Mouse (Mus musculus): ENCODE measurements at regions not wholly inside any gene's neighbourhood (a gene's known extent, or its start where the extent isn't known, plus 50 kb on each side); places are given as distances from the start of the nearest gene placed in this dataset.
"Not testable (repeated sequence)": the region's sequence is repeated elsewhere in the genome, so short reads cannot be mapped to it uniquely, and the experiment has no call there.

DNA sequence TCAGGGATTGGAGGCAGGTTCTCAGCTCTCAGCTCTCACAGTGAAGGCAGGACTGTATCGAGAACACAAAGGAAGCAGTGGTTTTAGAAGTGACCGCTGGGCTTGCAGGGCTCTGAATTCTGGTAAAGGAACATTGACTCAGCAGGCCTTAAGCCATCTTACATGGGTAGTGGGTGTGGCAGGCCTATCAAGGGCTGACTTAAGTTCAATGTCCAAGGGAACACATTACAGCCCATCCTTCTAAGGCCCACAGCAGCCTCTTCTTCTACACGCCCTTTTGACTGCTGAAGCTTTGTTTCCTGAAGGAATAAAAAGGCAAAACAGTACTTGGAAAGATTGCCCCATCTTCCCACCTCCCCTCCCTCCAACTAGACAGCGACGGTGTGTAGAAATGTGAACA, 137.6 kb downstream of the Tnfsf18 start:
- H3K27me3 ChIP-seq (ENCODE audit: insufficient read depth, low read length): no peaks in the 10 kb centered on the region
- TF ChIP-seq CTCF (IDR thresholded peaks at IDR 0.05; ENCODE audit: low read depth): no peak
- 84% methylated on average over 5 of the region's 5 CpGs for WGBS

GRCm38 (mm10) chr1:161621291-161621690, 126.8 kb downstream of the Tnfsf18 start:
- Histone ChIP-seq H3K4me2 (ENCODE audit: low read depth) (no peak overlapping the region), H3K4me1 (ENCODE audit: insufficient read depth) (no peaks in the 10 kb centered on the region), H3K9ac (no peak overlapping the region), H3K9me3 (ENCODE audit: low read length) (no peaks in the 10 kb centered on the region), H3K4me3 (ENCODE audit: low read depth, low read length) (no peak overlapping the region), H3K27ac (ENCODE audit: low read depth, low read length) (no peak overlapping the region), H3K36me3 (ENCODE audit: insufficient read depth) (no peaks in the 10 kb centered on the region), H3K27me3 (ENCODE audit: insufficient read depth, low read length) (no peaks in the 10 kb centered on the region)
- DNase-seq (no peak), ATAC-seq (no peak)
- 81% methylated on average over 6 of the region's 6 CpGs for WGBS
- TF ChIP-seq CTCF (IDR thresholded peaks at IDR 0.05; ENCODE audit: low read depth): no peak

More for the DNA sequence above, 137.6 kb downstream of the Tnfsf18 start:
- Histone ChIP-seq H3K36me3 (ENCODE audit: insufficient read depth) (no peaks in the 10 kb centered on the region), H3K9me3 (ENCODE audit: low read length) (no peaks in the 10 kb centered on the region), H3K4me2 (ENCODE audit: low read depth) (no peak overlapping the region), H3K4me3 (ENCODE audit: low read depth, low read length) (no peak overlapping the region), H3K4me1 (ENCODE audit: insufficient read depth) (no peaks in the 10 kb centered on the region), H3K27ac (ENCODE audit: low read depth, low read length) (no peak overlapping the region), H3K9ac (no peak overlapping the region)
- DNase-seq (no peak), ATAC-seq (no peak)

DNA sequence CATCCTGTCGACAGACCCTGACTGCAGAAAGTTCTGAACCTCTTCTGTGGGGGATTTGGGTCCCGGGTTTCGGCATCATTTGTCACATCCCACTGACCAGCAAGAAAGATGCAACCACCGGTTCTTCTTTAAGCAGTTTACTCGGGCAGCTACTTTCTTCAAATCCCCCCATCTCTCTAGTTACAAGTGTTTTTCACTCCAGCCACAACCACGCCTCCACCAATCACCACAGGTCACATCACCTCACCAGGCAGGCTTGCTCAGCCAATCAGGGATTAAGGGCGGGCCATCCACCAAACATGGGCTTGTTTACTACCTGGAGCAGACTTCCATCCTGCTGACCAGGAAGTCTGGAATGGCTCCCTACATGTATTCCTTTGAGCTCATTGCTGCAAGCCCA, 119.6 kb downstream of the Tnfsf18 start:
- not testable (repeated sequence) for ATAC-seq; H3K4me3 ChIP-seq (ENCODE audit: low read depth, low read length); H3K4me2 ChIP-seq (ENCODE audit: low read depth); DNase-seq; H3K4me1 ChIP-seq (ENCODE audit: insufficient read depth); H3K27ac ChIP-seq (ENCODE audit: low read depth, low read length); H3K9ac ChIP-seq; H3K9me3 ChIP-seq (ENCODE audit: low read length); H3K27me3 ChIP-seq (ENCODE audit: insufficient read depth, low read length); H3K36me3 ChIP-seq (ENCODE audit: insufficient read depth)
- WGBS: 94% methylated on average over 7 of the region's 7 CpGs

DNA sequence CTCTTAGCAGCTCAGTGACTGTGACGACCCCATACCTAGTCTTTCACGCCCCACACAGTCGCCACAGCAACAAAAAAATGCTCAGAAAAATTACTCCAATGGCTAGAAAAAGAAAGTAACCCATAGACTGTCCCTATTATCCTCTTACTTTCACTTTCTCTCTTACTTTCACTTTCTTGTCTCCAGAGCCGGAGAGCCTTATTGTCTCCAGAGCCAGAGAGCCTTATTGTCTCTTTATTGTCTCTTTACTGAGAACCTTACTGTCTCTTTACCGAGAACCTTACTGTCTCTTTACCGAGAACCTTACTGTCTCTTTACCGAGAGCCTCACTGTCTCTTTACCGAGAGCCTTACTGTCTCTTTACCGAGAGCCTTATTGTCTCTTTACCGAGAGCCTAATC, 119.2 kb downstream of the Tnfsf18 start:
- H3K36me3 ChIP-seq (ENCODE audit: insufficient read depth); H3K9ac ChIP-seq; DNase-seq; H3K27me3 ChIP-seq (ENCODE audit: insufficient read depth, low read length); H3K4me2 ChIP-seq (ENCODE audit: low read depth); H3K4me3 ChIP-seq (ENCODE audit: low read depth, low read length); ATAC-seq; H3K9me3 ChIP-seq (ENCODE audit: low read length); H3K27ac ChIP-seq (ENCODE audit: low read depth, low read length); H3K4me1 ChIP-seq (ENCODE audit: insufficient read depth): not testable (repeated sequence)
- WGBS: 94% methylated on average over 10 of the region's 10 CpGs

DNA sequence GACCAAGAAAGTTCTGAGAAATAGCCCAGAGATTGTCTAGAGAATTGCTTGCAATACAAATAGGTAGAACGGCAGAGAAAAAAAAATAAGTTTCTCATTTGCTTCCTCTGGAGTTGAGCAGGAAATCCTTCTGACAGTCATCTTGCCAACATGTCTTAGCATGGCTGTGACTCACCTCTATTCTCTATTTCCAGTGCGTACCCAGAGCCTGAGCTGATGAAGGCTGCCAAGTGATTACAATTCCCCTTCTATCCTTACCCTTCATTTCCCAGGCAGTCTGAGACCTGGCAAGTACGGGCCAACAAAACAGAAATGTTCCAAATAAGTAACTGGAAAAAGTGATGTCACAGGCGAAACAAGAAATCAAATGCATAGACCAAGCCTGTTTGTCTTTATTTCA, 113.0 kb downstream of the Tnfsf18 start:
- DNase-seq: no peak
- Histone ChIP-seq H3K36me3 (ENCODE audit: insufficient read depth) (no peaks in the 10 kb centered on the region), H3K9me3 (ENCODE audit: low read length) (no peaks in the 10 kb centered on the region), H3K4me2 (ENCODE audit: low read depth) (no peak overlapping the region), H3K27me3 (ENCODE audit: insufficient read depth, low read length) (no peaks in the 10 kb centered on the region), H3K4me1 (ENCODE audit: insufficient read depth) (no peaks in the 10 kb centered on the region), H3K9ac (no peak overlapping the region), H3K4me3 (ENCODE audit: low read depth, low read length) (no peak overlapping the region), H3K27ac (ENCODE audit: low read depth, low read length) (no peak overlapping the region)
- TF ChIP-seq CTCF (IDR thresholded peaks at IDR 0.05; ENCODE audit: low read depth): no peak
- no peak for ATAC-seq
- WGBS: 62% methylated on average over 4 of the region's 4 CpGs

DNA sequence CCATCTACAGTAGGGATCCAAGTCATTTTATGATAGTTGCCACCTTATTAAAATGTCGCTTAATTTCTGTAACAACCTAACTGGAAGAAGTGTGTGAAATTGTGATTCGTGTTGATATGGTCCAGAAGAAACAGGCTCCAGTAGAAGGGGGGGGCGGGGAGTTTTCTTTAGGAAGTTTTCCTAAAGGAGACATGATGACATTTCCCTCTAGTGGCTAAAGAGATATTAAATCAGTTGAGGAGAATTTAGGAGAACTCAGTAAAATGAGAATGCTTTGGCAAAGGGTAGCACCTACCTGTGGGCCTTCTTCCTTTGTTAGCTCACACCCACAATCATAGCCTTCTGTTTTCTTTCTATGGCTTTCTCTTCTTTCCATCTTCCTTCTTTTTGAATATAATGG, 107.7 kb downstream of the Tnfsf18 start:
- Histone ChIP-seq H3K4me3 (ENCODE audit: low read depth, low read length) (no peak overlapping the region), H3K4me2 (ENCODE audit: low read depth) (no peak overlapping the region), H3K9me3 (ENCODE audit: low read length) (no peaks in the 10 kb centered on the region), H3K27ac (ENCODE audit: low read depth, low read length) (no peak overlapping the region), H3K36me3 (ENCODE audit: insufficient read depth) (no peaks in the 10 kb centered on the region), H3K4me1 (ENCODE audit: insufficient read depth) (no peaks in the 10 kb centered on the region), H3K27me3 (ENCODE audit: insufficient read depth, low read length) (no peaks in the 10 kb centered on the region), H3K9ac (no peak overlapping the region)
- DNase-seq (no peak), ATAC-seq (no peak)
- TF ChIP-seq CTCF (IDR thresholded peaks at IDR 0.05; ENCODE audit: low read depth): no peak
- 87% methylated on average over 3 of the region's 3 CpGs for WGBS

GRCm38 (mm10) chr1:161601167-161601566, 106.7 kb downstream of the Tnfsf18 start:
- Histone ChIP-seq H3K27me3 (ENCODE audit: insufficient read depth, low read length) (no peaks in the 10 kb centered on the region), H3K9me3 (ENCODE audit: low read length) (no peaks in the 10 kb centered on the region), H3K9ac (no peak overlapping the region), H3K4me3 (ENCODE audit: low read depth, low read length) (no peak overlapping the region), H3K36me3 (ENCODE audit: insufficient read depth) (no peaks in the 10 kb centered on the region), H3K4me2 (ENCODE audit: low read depth) (no peak overlapping the region), H3K27ac (ENCODE audit: low read depth, low read length) (no peak overlapping the region), H3K4me1 (ENCODE audit: insufficient read depth) (no peaks in the 10 kb centered on the region)
- WGBS: 87% methylated on average over 2 of the region's 2 CpGs
- no peak for TF ChIP-seq CTCF (IDR thresholded peaks at IDR 0.05; ENCODE audit: low read depth)
- ATAC-seq (no peak), DNase-seq (no peak)

GRCm38 (mm10) chr1:161598167-161598566, 103.7 kb downstream of the Tnfsf18 start:
- H3K9ac ChIP-seq: no peak overlapping the region
- DNase-seq (no peak), ATAC-seq (no peak)
- H3K27ac ChIP-seq (ENCODE audit: low read depth, low read length): no peak overlapping the region
- H3K4me3 ChIP-seq (ENCODE audit: low read depth, low read length): no peak overlapping the region
- H3K36me3 ChIP-seq (ENCODE audit: insufficient read depth): no peaks in the 10 kb centered on the region
- H3K27me3 ChIP-seq (ENCODE audit: insufficient read depth, low read length): no peaks in the 10 kb centered on the region
- no peak overlapping the region for H3K4me2 ChIP-seq (ENCODE audit: low read depth)
- 89% methylated on average over 3 of the region's 3 CpGs for WGBS
- TF ChIP-seq CTCF (IDR thresholded peaks at IDR 0.05; ENCODE audit: low read depth): no peak
- H3K4me1 ChIP-seq (ENCODE audit: insufficient read depth): no peaks in the 10 kb centered on the region
- H3K9me3 ChIP-seq (ENCODE audit: low read length): no peaks in the 10 kb centered on the region

Measured in forebrain, postnatal 0 days (tissue).